Mouse (Mus musculus) lung, adult 2 months (tissue): Measurements from ENCODE around the gene Yipf3.

Experiments used
- CTCF ChIP-seq: fragments of 200-500 bp; IDR thresholded peaks from 2 replicates; pipeline ENCODE4 v1.5.1; 2011; ENCODE audit warnings: mild to moderate bottlenecking, low read length, control low read depth; ENCODE audit not compliant: insufficient read depth
- POLR2A ChIP-seq: fragments of 200-500 bp; IDR thresholded peaks from 2 replicates; pipeline ENCODE4 v1.6.1; 2011; ENCODE audit warnings: low read depth, mild to moderate bottlenecking, control low read depth, low read length, borderline replicate concordance; ENCODE audit errors: extremely low read depth

- TF ChIP-seq CTCF: no peak
- TF ChIP-seq POLR2A: peak; percentile 47; the same call in 1 of the 2 replicates
Observed at GRCm38 (mm10) chr17:46253452-46254084, 5.7 kb downstream of the Yipf3 start, which contains the start of gene Lrrc73.
